Mouse (Mus musculus) embryo, embryonic 11.5 days (tissue): ENCODE measurements at regions not wholly inside any gene's neighbourhood (a gene's known extent, or its start where the extent isn't known, plus 50 kb on each side); places are given as distances from the start of the nearest gene placed in this dataset.

Source experiments
- DNase-seq: peaks from one replicate; pipeline ENCODE4 v3.0.0-alpha.2; 2012; ENCODE audit warnings: low read depth, low spot score

GRCm38 (mm10) chr1:125307223-125307622 is 128.3 kb downstream of the Actr3 start:
- DNase-seq, result no peak

DNA sequence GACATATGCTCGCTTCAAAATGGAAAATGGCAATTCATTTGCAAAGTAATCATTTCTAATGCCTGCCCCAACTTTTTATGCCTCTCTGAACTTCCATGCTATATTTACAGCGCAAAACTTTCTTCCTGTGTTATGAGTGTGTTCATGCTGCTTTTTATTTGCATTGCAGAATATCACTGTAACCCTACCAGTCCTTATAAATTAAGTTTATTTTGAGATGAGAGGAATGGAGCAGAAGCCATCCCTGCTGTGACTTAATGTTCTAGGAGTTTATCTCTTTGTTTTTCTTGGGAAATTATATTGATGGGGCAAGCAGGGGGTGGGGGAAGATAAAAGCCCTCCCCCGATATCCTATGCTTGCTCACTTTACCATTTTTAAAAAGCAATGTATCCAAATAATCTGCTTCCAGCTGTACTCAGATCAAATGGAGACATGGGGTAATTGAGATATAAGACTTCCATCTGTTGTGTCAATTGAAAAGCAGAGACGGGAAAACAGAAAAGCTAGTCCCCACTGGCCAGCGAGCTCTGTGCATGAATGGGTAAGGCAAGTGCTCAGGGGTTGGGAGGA is 136.9 kb downstream of the Actr3 start:
- no peak for DNase-seq

DNA sequence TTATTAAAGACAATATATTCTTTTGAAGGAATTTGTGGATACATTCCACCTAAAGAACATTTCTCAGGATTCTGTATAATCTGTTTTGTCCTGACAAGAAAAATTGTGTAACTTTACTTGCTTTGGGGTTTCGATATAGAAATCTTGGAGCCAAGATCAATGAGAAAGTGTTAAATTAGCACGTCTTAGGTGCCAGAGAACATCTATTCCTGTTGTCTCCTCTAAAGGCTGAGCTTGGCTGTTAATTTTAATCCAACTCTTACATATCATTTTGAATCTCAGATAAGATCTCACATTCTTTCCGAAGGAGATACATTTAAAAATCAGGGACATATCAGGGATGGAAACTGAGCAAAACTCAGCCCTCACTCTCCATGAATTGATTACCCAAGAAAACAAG is 139.9 kb downstream of the Actr3 start:
- DNase-seq, result no peak

DNA sequence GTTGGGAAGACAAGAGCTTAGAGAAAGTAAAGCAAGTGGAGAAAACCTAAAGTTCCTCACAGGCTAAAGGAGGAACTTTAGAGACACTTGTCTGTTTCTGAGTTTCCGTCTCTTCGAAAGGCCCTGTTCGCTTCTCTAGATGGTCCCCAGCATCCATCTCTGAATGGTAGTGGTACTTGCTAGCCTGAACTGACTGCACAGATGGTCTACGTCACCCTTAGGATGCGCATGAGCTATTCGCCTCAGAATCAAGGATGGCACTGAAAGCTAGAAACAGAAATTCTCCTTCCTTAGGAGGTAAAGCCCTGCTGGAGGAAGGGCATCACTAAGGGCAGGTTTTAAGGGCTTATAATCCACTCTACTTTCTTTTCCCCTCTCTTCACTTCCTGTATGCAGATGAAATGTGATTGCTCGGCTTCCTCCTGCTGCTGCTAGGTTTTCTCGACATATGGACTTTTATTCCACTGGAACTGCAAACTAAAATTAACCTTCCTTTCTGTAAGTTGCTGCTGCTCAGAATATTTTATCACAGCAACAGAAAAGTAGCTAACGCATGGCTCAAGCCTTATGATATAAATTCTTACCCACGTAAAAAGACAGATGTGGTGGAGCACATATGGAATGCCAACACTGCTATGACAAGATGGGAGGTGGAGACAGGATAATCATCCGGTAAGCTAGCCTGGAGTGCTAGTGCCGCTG is 145.1 kb downstream of the Actr3 start:
- DNase-seq, result no peak

DNA sequence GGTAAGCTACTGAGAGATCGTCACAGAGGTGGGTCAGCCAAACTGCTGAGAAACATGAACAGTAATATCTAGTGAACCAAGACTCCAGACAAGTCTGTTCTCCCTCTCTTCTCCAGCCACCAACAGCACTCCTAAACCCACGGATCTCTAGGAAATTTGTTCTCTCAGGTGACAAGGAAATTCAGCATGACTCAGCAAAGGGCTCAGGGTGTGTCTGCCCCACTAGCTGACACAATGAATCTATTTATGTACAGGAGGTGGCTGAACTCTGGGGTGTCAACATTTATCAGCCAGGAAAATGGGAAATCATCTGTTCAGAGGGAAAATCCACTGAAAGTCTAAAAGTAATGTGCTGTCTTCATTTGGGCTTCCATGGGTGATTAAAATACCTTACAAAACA is 149.2 kb downstream of the Actr3 start:
- no peak for DNase-seq

- DNase-seq, result no peak
Observed at GRCm38 (mm10) chr1:125284693-125285092, 150.8 kb downstream of the Actr3 start.

- DNase-seq, result no peak
Observed at GRCm38 (mm10) chr1:125273752-125274151, 161.8 kb downstream of the Actr3 start.

- no peak for DNase-seq
Observed at GRCm38 (mm10) chr1:125263684-125264083, 171.8 kb downstream of the Actr3 start.

DNA sequence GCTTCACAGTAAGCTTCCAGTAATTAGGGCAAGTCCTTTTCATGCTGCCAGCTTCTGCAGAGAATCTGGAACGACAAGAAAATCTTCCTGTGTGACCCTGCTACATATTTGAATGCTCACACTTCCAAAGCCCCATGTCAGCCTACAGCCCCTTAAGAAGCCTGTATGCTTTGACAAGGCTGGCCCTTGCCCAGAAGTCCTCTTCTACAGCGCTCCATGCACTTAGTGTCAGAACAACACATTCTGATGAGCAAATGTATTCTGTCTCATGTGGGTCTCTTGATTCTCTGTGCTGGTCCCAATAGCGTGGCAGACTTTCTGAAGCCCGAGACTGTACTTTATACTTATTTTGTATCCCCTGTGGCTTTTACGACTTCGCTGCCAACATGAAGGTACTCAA is 172.5 kb downstream of the Actr3 start:
- no peak for DNase-seq

DNA sequence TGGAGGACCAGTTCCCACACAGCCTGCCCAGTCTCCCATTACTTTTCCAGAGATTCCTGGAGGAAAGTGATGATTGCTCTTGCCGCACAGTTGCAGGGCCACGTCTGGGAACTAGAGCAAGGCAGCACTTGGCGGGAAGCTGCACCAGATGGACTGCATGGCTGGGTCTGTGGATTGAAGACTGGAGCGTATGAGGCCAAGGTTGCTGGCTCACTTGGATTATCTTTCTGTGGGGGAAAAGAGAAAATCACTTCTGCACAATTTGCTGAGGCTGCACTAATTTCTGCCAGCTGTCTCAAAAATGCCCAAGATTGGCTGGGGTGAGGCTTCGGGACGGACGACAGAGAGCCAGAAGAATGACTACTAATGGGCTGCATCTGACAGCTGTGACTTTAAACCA is 193.2 kb downstream of the Actr3 start:
- DNase-seq, result no peak

GRCm38 (mm10) chr1:125241717-125242116 is 193.8 kb downstream of the Actr3 start:
- no peak for DNase-seq

DNA sequence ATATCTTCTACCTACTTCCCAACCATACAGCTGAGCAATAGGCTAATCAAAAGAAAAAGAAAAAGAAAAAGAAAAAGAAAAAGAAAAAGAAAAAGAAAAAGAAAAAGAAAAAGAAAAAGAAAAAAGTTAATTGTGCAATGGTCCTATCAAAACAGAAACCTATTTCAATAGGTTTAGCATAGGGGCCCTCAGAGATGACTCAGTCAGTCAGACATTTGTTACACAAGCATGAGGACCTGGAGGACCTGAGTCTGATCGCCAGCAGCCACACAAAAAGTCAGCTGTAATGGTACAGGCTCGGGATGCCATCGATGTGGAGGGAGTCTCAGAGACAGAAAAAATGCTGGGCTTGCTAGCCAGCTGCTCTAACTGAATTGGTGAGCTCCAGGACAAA is 197.9 kb downstream of the Actr3 start:
- DNase-seq, result no peak

GRCm38 (mm10) chr1:125236948-125237594 is 198.5 kb downstream of the Actr3 start:
- no peak for DNase-seq

DNA sequence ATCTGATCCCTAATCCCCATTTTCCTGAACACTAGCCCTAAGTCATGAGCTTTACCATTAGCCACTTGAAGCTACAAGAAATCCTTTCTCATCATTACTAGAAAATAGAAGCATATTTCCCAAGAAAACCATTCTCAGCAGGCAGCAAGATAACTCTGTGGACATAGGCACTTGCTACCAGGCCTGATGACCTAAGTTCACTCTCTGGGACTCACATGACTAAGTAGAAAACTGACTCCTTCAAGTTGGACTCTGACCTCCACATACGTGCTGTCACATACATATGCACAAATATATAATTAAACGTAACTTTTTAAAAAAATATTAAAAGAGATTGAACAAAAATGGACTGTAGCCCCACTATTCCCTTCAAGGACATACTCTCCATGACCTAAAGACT is 200.8 kb downstream of the Actr3 start:
- DNase-seq, result no peak

DNA sequence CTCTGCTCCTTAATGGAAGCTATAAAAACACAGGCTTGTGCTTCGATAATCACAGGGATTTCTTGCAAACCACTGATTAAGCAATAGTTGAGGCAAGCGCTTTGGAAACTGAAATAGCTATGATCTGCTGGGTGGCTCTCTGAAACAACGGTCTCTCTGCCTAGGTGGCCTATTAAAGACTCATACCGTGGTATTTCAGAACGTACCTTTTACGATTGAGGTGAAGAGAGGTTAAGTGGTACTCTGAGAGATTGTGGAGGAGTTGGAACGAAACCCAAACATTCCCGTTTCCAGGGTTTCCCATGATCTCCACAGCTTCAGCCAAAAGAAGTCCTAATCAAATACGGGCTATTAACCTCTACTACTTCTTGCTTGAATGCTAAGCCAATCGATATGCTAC is 212.2 kb downstream of the Actr3 start:
- DNase-seq, result no peak

DNA sequence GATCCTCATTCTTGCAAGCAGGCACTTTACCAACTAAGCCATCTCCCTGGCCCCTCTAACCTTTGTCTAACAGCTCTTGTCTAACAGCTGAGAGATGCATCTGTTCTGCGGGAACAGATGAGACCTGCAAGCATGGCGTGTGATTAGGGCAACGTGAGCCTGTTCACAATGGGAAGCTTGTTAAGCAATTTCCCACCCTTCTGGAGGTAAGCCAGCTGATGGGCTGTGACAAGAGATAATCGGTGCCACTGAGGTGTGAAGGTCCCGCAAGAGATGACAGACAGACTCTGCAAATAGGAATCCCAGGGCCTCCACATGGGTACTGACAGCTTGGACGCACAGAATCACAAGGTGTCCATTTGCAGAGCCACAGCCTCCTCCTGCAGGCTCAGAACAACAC is 219.3 kb downstream of the Actr3 start:
- no peak for DNase-seq

DNA sequence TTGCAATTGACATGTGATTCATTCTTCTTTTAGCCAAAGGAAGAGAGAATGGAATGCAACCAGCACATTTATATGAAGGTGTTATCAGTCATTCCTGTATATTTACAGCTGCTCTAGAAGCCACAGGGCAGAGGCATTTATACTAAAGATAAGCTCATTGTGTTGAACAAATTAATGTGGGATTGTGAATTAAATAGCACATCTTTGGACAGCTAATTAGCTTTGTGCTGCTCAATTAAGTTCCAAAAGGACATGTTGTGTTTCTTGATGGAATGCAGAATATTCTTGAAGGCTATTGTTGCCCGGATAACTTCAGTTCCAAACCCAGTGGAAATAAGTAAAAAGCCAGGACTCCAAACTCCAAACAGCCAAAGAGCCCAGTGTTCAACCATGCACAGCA is 248.4 kb downstream of the Actr3 start:
- no peak for DNase-seq

DNA sequence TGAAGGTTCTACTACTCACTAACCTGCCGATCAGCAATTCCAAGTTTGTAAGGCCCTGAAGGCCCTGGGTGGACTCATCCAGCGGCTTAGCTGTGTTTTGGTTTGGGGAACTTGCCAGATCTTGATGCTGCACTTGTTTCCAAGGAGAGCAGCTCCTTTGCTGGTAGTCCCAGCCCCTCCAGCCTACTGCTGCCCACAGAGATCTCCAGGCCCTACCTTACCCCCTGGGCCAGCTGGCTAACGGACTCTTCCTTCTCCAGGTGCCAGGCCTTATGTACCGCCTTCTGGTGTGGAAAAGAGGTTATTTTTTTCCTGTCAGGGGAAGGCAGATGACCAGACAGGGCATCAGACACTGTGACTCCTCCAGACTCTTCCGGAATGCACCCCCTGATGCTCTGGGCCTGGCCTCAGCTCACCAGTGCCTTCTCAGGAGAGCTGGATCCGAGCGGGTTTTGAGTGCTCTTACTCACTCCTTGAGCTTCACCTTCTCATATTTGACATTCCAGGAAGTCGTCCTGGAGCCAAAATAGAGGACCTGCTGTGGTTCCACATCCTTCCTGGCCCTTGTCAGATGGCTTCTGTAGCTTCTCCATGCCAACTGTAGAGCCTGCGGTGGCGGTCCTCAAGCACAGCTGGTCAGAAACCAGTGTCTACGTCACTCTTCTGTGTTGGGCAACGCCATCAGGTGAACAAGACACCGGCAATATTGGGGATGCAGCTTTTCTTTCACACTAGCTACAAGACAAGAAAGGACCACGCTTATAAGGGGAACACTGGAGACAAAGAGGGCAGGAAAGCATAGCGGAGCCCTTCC is 259.2 kb downstream of the Actr3 start:
- DNase-seq, result no peak

- DNase-seq, result no peak
Observed at GRCm38 (mm10) chr1:125174725-125175124, 260.8 kb downstream of the Actr3 start.

- DNase-seq, result no peak
Observed at GRCm38 (mm10) chr1:125172474-125172873, 263.1 kb downstream of the Actr3 start.

DNA sequence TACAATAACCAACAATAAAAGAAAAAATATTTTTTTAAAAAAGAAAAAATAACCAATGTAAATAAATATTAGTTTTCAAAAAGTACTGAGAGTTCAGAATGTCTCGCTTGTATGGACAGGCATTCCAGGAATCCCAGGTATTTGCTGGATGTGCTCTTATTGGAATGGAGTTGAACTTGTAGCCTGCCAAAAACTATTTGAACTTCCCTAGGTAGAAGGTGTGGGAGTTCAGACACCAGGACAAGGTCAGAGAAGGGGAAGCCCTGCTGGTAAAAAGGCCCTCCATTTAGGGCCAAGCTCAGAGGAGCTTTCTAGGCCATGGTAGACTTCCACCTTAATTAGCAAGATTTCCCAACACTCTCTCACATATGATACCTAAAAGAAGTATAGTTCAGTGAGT is 270.3 kb downstream of the Actr3 start:
- DNase-seq, result no peak

DNA sequence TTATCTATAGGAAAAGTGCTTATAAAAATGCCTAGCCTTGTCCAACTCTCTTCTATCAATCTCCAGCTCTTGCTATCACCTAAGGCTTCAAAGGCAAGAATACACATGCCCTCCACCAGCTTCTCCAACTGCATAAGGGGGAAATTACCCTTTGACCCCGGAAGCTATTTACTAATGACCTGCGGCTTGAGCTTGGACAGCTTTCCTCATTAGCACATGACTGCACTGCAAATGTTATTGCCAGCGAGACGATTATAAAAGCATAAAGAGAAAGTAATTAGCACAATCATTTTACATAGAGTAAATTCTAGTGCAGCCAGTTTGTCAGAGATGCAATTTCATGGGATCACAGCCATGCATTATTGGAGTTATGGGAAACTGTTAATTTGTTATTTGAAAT is 277.0 kb downstream of the Actr3 start:
- DNase-seq, result no peak
